ENCODE assay signal across 8 mouse cellular contexts in the genomic region with DNA sequence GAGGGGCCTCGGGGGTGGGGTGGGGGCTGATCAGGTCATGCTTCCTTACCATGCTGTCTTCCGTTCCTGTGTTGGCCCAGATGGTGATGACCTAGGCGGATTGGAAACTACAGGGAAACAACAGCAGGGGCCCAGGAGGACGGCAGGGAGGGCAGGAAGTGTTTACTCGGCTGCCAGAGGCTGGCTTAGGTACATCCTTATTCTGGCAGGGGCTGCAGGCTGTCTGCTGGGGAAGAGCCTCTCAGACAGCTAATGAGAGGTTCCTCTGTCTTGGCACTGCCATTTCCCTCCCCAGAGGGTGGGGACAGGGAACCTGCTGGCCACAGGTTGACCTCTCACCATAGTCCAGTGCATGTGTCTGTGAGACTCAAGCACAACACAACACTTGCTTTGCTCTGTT.
DNase-seq lines count a peak whose midpoint lies in the region; ATAC-seq and TF ChIP-seq lines count a peak whose summit lies in the region.
"Had no signal": no experiment of that assay in that cellular context is flagged by ENCODE, and none has a peak within 500 bp of the region (broad histone marks: within the 10 kb centered on the region; RNA-seq: fewer than 3 reads in every experiment).

No protein-coding gene starts in this region.

- peak overlapping the region; percentile 86 for H3K27ac ChIP-seq in intestine, postnatal 0 days (ENCODE audit: low read depth, low read length)
- no peak overlapping the region for H3K27ac ChIP-seq in forebrain, embryonic 16.5 days (ENCODE audit: low read length)

- TF ChIP-seq CTCF in intestine, postnatal 0 days (IDR thresholded peaks at IDR 0.05; ENCODE audit: low read depth): no peak

- H3K4me1 ChIP-seq in intestine, postnatal 0 days (replicated peaks; ENCODE audit: control insufficient read depth, insufficient read depth, low read length): peaks cover 27% of the 10 kb centered on the region
- H3K4me1 ChIP-seq in forebrain, embryonic 16.5 days (replicated peaks; ENCODE audit: control insufficient read depth, insufficient read depth, low read length): peaks cover 5% of the 10 kb centered on the region; the same call in 1 of the 2 replicates

- H3K9me3 ChIP-seq in intestine, postnatal 0 days (ENCODE audit: control insufficient read depth): no peaks in the 10 kb centered on the region
- no peaks in the 10 kb centered on the region for H3K9me3 ChIP-seq in forebrain, embryonic 16.5 days (ENCODE audit: control insufficient read depth, low read length)

- no peak overlapping the region for H3K4me3 ChIP-seq in intestine, postnatal 0 days (ENCODE audit: low read depth, low read length)
- H3K4me3 ChIP-seq in forebrain, embryonic 16.5 days (replicated peaks; ENCODE audit: low read length): no peak overlapping the region

- peak; percentile 36 for DNase-seq in left cerebral cortex, postnatal 4 days
- no peak for DNase-seq in left cerebral cortex, postnatal 36 days (ENCODE audit: low spot score in 2 of 2)
- DNase-seq in thymus, postnatal 25 days: no peak
- DNase-seq: thymus, adult 2 months had no signal

- intact Hi-C loops in left cerebral cortex, postnatal 4 days (cut with DNase I): no loop called here
- intact Hi-C loops in left cerebral cortex, postnatal 36 days (cut with DNase I): no loop called here

- H3K4me2 ChIP-seq in intestine, postnatal 0 days (replicated peaks; ENCODE audit: low read depth): no peak overlapping the region
- no peak overlapping the region for H3K4me2 ChIP-seq in forebrain, embryonic 16.5 days (ENCODE audit: low read length)

- 12% methylated on average over 5 of the region's 5 CpGs for WGBS in intestine, postnatal 0 days
- WGBS in forebrain, embryonic 16.5 days: 61% methylated on average over 5 of the region's 5 CpGs

- ATAC-seq in common myeloid progenitor, adult 5-6 weeks (replicated peaks; ENCODE audit: low read depth, poor library complexity, severe bottlenecking): peak; percentile 72
- ATAC-seq in intestine, postnatal 0 days: no peak; the same call in 1 of the 2 replicates
- ATAC-seq in megakaryocyte progenitor cell, adult 5-6 weeks (replicated peaks; ENCODE audit: poor library complexity): peak; percentile 64
- ATAC-seq in forebrain, embryonic 16.5 days: no peak

- no peaks in the 10 kb centered on the region for H3K27me3 ChIP-seq in intestine, postnatal 0 days (replicated peaks; ENCODE audit: control insufficient read depth, insufficient read depth, low read length)
- no peaks in the 10 kb centered on the region for H3K27me3 ChIP-seq in forebrain, embryonic 16.5 days (replicated peaks; ENCODE audit: control insufficient read depth, insufficient read depth, low read length)

- no peak overlapping the region for H3K9ac ChIP-seq in intestine, postnatal 0 days (ENCODE audit: low read depth, low read length)
- no peak overlapping the region for H3K9ac ChIP-seq in forebrain, embryonic 16.5 days (replicated peaks; ENCODE audit: low read depth, low read length)

- no peaks in the 10 kb centered on the region for H3K36me3 ChIP-seq in intestine, postnatal 0 days (ENCODE audit: control insufficient read depth, insufficient read depth)
- no peaks in the 10 kb centered on the region for H3K36me3 ChIP-seq in forebrain, embryonic 16.5 days (ENCODE audit: control insufficient read depth, insufficient read depth)

Comparison
In these comparisons a context has a peak if more than half of its experiments do, and no peak if none do; other contexts are left out.
1. ATAC-seq: peak in common myeloid progenitor, adult 5-6 weeks (single experiment) and megakaryocyte progenitor cell, adult 5-6 weeks (single experiment); none in intestine, postnatal 0 days (single experiment) and forebrain, embryonic 16.5 days (single experiment).